Mouse (Mus musculus) adrenal gland, adult (tissue): ENCODE data around the gene Slk.

Experiments used
- DNase-seq, 2 experiments: peaks; one replicate each; pipeline ENCODE4 v3.0.0; 2022 to 2023; ENCODE audit warnings: low spot score in 1 of 2; ENCODE audit not compliant: inconsistent age in 2 of 2

The Slk gene

GRCm38 (mm10) chr19:47650366-47651159 lies 71.1 kb downstream of the Slk start:
- peak in 1 of 2 experiments; percentile 1 for DNase-seq

- peak in 1 of 2 experiments; percentile 4 for DNase-seq
Observed at GRCm38 (mm10) chr19:47651160-47651480, 71.6 kb downstream of the Slk start.

- DNase-seq: no peak
Observed at GRCm38 (mm10) chr19:47652255-47652654, 72.8 kb downstream of the Slk start.

GRCm38 (mm10) chr19:47653173-47653572 lies 73.7 kb downstream of the Slk start:
- no peak for DNase-seq

- DNase-seq: peak; percentile 34 to 66
Observed at GRCm38 (mm10) chr19:47654896-47655295, 75.4 kb downstream of the Slk start.

- peak; percentile 50 to 84 for DNase-seq
Observed at GRCm38 (mm10) chr19:47658914-47659535, 79.5 kb downstream of the Slk start.

- DNase-seq: no peak
Observed at GRCm38 (mm10) chr19:47659765-47660408, 80.4 kb downstream of the Slk start.

GRCm38 (mm10) chr19:47667601-47668000 lies 88.1 kb downstream of the Slk start:
- DNase-seq: no peak

- DNase-seq: no peak
Observed at GRCm38 (mm10) chr19:47668399-47668798, 88.9 kb downstream of the Slk start.

- peak; percentile 31 to 69 for DNase-seq
Observed at GRCm38 (mm10) chr19:47674419-47674818, 94.9 kb downstream of the Slk start.

GRCm38 (mm10) chr19:47678675-47679074 lies 99.2 kb downstream of the Slk start:
- no peak for DNase-seq

- peak in 1 of 2 experiments; percentile 49 for DNase-seq
Observed at GRCm38 (mm10) chr19:47689592-47689991, 110.1 kb downstream of the Slk start.

- no peak for DNase-seq
Observed at GRCm38 (mm10) chr19:47691994-47692393, 112.5 kb downstream of the Slk start, which contains the start of gene Col17a1. TSS of gene Col17a1 (minus strand) at chr19:47692094.
